Mouse (Mus musculus) cerebellum, postnatal 14 days (tissue): ENCODE measurements around the gene 5730596B20Rik.

Source experiments
- DNase-seq, 2 experiments: peaks; one replicate each; pipeline ENCODE4 v3.0.0; 2021; ENCODE audit warnings: mixed read lengths in 2 of 2

Gene 5730596B20Rik

GRCm38 (mm10) chr6:52200751-52201250 is 23.5 kb downstream of the 5730596B20Rik start:
- DNase-seq = no peak

DNA sequence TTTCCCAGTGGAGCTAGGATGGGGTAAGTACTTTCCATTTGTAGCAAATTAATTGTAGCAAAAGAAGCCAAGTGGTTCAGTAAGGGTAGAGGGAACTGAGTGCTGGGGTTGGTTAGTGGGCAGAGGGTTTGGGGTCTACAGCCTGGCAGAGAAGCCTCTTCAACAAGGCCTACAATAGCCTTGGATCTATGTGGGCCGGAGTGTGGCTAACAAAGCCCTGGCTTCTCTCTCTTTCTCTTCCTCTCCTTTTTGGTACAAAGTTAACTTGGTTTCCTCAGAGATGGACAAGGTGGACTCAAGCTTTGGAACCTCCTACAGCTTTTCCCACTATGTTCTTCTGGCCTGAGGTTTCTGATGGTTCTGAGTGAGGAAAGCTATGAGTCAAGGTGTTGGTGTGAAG is 24.0 kb downstream of the 5730596B20Rik start:
- DNase-seq = no peak

- DNase-seq = no peak
These were observed 25.2 kb downstream of the 5730596B20Rik start for GRCm38 (mm10) chr6:52202362-52203120.

DNA sequence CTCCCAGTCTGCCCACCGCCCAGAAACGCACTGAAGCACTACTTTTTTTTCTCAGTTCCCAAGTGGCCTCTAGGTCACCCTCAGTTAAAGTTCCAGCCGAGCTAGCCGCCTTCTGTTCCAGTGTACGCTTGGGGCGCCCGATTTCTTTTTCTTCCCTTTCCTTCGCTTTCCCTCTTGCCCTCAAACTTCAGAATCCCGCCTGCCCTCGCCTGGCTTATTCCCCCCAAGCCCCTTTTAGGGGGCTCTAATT is 25.7 kb downstream of the 5730596B20Rik start:
- DNase-seq = no peak

DNA sequence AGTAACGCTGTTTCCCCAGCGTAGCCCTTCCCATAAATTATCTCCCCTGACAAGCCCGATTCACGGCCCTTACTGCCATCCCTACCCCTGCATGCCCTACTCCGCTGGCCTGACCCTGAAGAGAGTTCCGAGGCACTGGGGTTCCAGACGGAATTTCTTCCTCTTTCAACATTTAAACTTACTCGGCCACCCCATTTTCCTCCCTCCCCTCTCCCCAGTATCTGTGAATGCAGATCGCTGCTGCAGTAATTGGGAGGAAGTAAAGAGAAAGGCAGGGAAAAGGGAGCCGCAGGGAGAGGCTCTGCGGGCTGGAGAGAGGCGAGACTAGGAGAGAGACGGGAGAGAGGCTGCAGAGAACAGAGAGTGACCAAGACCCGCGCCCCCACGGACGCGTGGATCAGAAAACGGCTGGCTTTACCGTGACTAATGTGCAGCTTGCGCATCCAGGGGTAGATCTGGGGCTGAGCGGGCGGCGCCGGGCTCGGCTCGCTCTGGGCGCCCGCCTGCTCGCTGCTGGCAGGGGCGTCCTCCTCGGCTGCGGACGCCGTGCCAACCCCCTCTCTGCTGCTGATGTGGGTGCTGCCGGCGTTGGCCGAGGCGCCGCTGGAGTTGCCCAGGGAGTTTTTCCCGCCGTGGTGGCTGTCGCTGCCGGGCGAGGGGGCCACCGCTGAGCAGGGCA is 26.2 kb downstream of the 5730596B20Rik start:
- DNase-seq = no peak

- DNase-seq = peak in 1 of 2 experiments; percentile 63
These were observed 26.9 kb downstream of the 5730596B20Rik start, which contains the start of gene Hoxa5 for GRCm38 (mm10) chr6:52204050-52204752. Hoxa5 (minus strand) TSS chr6:52204587.

DNA sequence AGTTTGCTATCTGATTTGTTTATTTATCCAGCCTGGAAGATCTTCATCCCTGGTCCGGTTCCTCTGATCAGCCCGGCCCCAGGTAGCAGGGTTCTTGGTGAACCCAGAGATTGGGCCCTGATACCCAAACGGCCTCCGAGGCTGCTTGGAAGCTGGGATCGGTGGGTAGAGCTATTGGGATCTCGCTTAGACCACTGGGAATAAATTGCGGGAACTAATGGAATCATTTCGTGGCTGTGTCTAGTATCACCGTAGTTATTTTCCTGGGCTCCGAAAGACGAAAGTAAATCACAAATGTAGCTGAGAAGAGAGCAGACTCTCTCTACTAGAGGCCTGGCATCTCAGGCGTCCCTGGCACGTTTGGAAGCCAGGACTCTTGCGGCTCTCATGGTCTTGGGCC is 27.9 kb downstream of the 5730596B20Rik start:
- no peak for DNase-seq

DNA sequence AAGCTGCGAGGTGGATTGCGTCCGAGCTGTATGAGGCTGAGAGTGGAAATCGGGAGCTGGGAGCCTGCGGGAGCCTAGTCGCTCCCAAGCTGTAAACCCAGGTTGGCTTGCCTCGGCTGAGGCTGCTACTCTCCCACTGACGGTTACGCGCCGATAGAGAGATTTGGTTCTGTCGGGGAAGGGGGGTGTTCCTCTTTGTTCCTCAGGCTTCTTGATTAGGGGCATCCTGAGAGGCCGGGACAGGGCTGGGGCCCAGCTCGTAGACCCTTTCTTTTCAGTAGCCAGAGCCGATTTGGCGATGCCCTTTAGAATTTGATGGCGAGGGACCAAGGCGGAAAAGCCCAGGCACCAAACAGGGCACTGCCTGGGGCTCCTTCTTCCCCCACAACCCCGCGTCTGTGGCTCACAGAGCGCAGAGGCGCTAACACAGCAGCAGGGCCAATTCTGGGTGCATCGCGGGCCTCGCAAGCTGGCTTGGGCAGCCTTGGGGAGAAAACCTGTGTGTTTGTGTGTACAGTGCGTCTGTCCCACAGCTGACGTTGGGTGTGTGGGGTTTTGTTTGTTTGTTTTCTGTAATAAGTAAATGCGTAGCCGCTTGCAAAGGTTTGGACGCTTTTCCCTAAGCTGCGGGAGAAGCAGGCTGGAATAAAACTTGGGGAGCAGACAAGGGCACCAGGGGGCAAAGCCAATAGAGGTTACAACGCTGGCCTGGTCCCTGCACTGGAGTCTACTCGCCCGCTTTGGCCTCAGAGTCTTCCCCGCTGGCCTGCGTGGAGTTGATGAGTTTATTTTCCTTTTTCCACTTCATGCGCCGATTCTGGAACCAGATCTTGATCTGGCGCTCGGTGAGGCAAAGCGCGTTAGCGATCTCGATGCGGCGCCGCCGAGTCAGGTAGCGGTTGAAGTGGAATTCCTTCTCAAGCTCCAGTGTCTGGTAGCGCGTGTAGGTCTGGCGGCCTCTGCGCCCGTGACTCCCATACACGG is 28.6 kb downstream of the 5730596B20Rik start:
- no peak for DNase-seq

GRCm38 (mm10) chr6:52206882-52207683 is 29.8 kb downstream of the 5730596B20Rik start:
- DNase-seq = no peak

GRCm38 (mm10) chr6:52207684-52207976 is 30.3 kb downstream of the 5730596B20Rik start:
- no peak for DNase-seq

DNA sequence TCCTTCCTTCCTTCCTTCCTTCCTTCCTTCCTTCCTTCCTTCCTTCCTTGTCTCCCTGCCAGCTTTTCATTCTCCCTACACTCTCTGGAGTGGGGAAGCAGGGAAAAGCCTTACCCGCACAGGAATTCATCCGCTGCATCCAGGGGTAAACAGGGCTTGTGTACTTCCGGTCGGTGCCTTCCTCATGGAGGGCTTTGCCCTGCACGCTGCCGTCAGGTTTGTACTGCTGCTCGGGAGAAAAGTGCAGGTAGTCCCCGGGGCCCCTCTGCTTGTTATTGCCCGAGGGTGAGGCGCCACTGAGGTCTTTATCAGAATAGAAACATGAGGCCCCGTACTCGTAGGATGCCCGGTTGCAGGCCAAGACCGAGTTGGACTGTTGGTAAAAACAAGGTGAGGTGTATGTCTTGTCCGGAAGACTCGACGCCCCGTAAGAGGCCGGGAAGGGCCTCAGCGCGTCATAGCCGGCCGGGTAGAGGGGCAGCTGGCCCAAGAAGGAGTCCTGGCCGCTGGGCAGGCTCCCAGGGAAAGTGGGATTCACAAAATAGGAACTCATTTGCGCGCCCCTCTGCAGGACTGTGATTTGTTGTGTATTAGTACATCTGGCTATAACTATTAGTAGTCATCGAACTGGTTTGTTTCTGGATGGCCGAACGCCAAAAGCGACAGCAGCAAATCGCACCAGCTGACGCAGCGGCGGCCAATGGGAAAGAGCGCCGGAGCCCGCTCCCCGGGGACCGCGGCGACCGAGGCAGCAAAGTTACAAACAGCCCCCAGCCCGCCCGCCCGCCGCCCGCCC is 31.0 kb downstream of the 5730596B20Rik start, which contains the start of gene Hoxa6:
Gene Hoxa6, minus strand, starts transcription at position 651 of the 796 bp plus-strand sequence.
- DNase-seq = no peak

DNA sequence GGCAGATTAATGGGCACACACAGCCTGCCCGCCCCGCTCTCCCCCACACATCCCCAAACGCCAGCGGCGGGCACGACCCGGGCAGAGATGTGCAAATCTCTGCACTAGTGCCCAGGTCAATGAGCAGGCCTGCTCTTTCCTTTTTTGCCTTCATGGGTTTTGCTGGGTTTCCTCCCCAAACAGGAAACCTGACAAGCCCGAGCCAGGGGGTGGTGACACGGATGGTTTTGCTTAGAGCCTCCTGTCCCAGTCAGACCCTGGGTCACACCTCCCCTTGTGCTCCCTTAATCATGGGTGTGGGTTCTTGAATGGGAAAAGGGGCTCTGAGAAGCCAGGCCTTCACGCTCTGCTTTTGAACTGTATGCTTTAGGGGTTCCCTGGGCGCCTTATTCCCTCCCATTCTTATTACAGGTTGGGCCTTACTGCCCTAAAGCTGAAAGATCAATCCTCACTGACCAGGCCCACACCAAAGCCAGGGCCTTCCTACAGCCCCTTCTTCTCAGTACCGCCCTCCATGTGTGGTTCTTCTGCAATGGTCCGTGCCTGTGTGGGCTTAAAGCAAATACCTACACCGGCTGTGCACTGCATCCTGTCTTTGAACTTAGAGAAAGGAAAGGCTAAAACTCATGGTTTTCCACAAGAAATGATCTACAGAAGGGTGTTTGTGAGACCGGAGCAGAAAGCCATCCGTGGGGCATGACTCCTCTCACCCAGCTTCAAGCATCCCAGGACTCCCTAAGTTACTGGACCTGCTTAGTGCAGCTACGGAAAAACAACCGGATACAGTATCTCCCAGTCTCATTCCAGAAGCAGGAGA is 31.8 kb downstream of the 5730596B20Rik start:
- DNase-seq = no peak

- no peak for DNase-seq
These were observed 32.4 kb downstream of the 5730596B20Rik start for GRCm38 (mm10) chr6:52209685-52210046.

- peak; percentile 76 to 79 for DNase-seq
These were observed 34.1 kb downstream of the 5730596B20Rik start for GRCm38 (mm10) chr6:52211170-52211935.

- no peak for DNase-seq
These were observed 34.7 kb downstream of the 5730596B20Rik start for GRCm38 (mm10) chr6:52211961-52212360.

DNA sequence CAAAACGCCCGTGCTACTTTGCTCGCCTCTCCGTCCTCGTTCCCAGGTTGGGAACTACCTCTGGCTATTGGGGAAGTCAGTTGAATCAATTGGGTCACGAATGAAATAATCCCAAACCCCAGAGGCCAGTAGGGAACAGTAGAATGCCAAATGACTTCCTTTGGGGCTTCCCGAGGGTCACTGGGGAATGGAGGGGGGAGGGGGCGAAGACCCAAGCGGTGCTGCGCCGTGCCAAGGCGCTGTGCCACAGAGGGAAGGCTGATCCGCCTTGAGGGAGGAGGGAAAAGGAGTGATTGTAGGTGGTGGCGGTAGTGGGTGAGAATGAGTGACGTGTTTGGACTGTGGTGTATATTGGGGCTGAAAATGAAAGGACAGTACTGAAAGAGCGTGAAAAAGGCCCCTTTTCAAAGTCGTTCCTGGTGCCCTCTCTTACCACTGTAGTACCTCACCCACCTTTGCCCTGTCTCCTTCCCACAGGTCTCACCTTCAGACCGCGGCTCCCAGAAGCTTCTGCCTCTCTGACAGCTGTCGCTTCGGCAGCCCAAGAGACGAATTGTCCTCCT is 35.3 kb downstream of the 5730596B20Rik start:
- no peak for DNase-seq

- DNase-seq = no peak
These were observed 36.1 kb downstream of the 5730596B20Rik start, which contains the start of the genes Hoxa3 and Gm28308 for GRCm38 (mm10) chr6:52213119-52213986. Hoxa3 (minus strand) TSS chr6:52213336. Gm28308 (minus strand) TSS chr6:52213339.

DNA sequence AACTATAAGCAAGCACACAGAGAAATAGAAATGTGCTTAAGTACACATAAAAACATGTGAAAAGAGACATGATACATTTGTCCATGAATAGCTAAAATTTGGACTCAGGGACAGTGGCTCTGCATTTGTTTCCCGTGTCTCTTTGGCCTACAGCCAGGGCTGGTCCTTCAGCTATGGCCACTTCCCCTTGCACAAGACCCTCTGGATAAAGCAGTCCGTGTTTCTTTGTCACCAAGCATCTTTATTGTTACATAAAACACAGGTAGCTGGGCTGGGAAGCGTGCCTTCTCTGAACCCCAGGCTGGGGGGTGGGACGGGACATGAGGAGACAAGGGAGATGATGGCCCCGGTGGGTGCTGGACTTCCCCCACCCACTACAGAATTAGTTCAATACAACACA is 37.0 kb downstream of the 5730596B20Rik start:
- DNase-seq = no peak
